Mouse (Mus musculus): ENCODE data around the gene Kcnk16.

- TF ChIP-seq POLR2A (IDR thresholded peaks at IDR 0.05; ENCODE audit: extremely low read depth, insufficient read depth, low read length) (no peak), CTCF (IDR thresholded peaks at IDR 0.05; ENCODE audit: low read depth, low read length) (no peak)
Observed at GRCm38 (mm10) chr14:20221083-20221482, 47.9 kb downstream of the Kcnk16 start.

Measured in liver, adult 2 months (tissue).